Mouse (Mus musculus) midbrain, embryonic 11.5 days (tissue): ENCODE measurements around the gene Serpinb1a. TPM values are rescaled to one million over a fixed set of nuclear protein-coding genes. Genes with fewer than 3 reads are reported as not detected.
"Not testable (repeated sequence)": the region's sequence is repeated elsewhere in the genome, so short reads cannot be mapped to it uniquely, and the experiment has no call there.

ENCODE experiments used
- ATAC-seq: fragments of 200-750 bp; cut with Nextera tagmentation; 2 replicates; pipeline ENCODE4 v1.8.0; 2017; ENCODE audit warnings: moderate TSS enrichment, moderate library complexity; ENCODE audit not compliant: low FRiP score
- DNase-seq: peaks from one replicate; pipeline ENCODE4 v3.0.0; 2015; ENCODE audit warnings: low spot score; ENCODE audit errors: missing footprints
- H3K27ac ChIP-seq: fragments of 300-500 bp; sonication (generic); 2 replicates; pipeline ENCODE4 v1.5.1; 2014; ENCODE audit warnings: low read depth, low read length
- H3K27me3 ChIP-seq: fragments of 300-500 bp; sonication (generic); 2 replicates; pipeline ENCODE4 v1.6.1; 2014; ENCODE audit warnings: mild to moderate bottlenecking, low read length, moderate library complexity, mixed read lengths; ENCODE audit not compliant: control insufficient read depth, insufficient read depth
- H3K36me3 ChIP-seq: fragments of 300-500 bp; sonication (generic); 2 replicates; pipeline ENCODE4 v1.6.1; 2014; ENCODE audit warnings: mild to moderate bottlenecking, low read length, moderate library complexity, mixed read lengths; ENCODE audit not compliant: control insufficient read depth, insufficient read depth
- H3K4me1 ChIP-seq: fragments of 300-500 bp; sonication (generic); 2 replicates; pipeline ENCODE4 v1.6.1; 2014; ENCODE audit warnings: low read length; ENCODE audit not compliant: control insufficient read depth, insufficient read depth
- H3K4me2 ChIP-seq: fragments of 300-500 bp; sonication (generic); 2 replicates; pipeline ENCODE4 v1.6.1; 2014; ENCODE audit warnings: mild to moderate bottlenecking, moderate library complexity
- H3K4me3 ChIP-seq: fragments of 300-500 bp; sonication (generic); 2 replicates; pipeline ENCODE4 v1.5.1; 2014; ENCODE audit warnings: low read depth, low read length
- H3K9ac ChIP-seq: fragments of 300-500 bp; sonication (generic); 2 replicates; pipeline ENCODE4 v1.6.1; 2014; ENCODE audit warnings: low read length
- H3K9me3 ChIP-seq: fragments of 300-500 bp; sonication (generic); 2 replicates; pipeline ENCODE4 v1.6.1; 2016; ENCODE audit warnings: low read length; ENCODE audit not compliant: control insufficient read depth
- WGBS: fragments of 180-500 bp; shearing (Covaris S2); extraction: QIAGEN DNeasy Blood & Tissue Kit; methylation state at CpG from one replicate; pipeline ENCODE4 v1.1.7; 2014; 5-methylcytosine and 5-hydroxymethylcytosine counted together
- polyA plus RNA-seq: library from polyadenylated mRNA; unstranded; fragments of >200 nt; fragmentation: Nextera tagmentation; extraction: Ambion mirVana; gene quantifications from 2 replicates; pipeline ENCODE4 v1.2.1, GENCODE M21; 2014

Serpinb1a gene
- polyA plus RNA-seq, result 2.0 and 2.9 TPM in 2 replicates

GRCm38 (mm10) chr13:32850668-32851404, at the start of gene Serpinb1a:
TSS of gene Serpinb1a (minus strand) at chr13:32851185.
- ATAC-seq (no peak), DNase-seq (no peak)
- Histone ChIP-seq H3K27ac (no peak within 1 kb of the TSS), H3K9ac (no peak within 1 kb of the TSS), H3K9me3 (no peaks in the 10 kb centered on the region), H3K4me2 (no peak within 1 kb of the TSS), H3K27me3 (peaks cover 23% of the 10 kb centered on the region), H3K36me3 (no peaks in the 10 kb centered on the region), H3K4me1 (no peaks in the 10 kb centered on the region; the same call in none of the 2 replicates), H3K4me3 (no peak within 1 kb of the TSS)
- WGBS, result 67% methylated on average over 10 of the region's 10 CpGs

DNA sequence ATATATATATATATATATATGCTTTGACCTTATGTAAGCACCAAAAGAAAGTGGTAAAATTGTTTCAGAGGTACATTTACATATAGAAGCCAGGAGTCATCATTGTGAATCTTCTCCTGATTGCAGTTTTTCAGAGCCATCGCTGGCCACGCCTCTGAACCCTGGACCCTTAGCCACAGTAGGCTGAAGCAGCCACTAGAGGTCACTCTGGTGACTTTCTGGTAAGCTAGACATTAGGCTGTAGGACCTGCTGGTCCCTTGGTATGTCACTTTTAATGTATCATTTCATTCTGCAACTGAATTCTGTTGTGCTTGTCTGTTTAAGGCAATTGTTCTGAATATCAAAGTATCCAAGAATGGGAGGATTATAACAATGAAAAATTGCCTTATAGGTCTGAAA, 49.7 kb upstream of the Serpinb1a start:
- Histone ChIP-seq H3K27ac (no peak overlapping the region), H3K4me2 (no peak overlapping the region), H3K9me3 (no peaks in the 10 kb centered on the region), H3K4me3 (no peak overlapping the region), H3K4me1 (no peaks in the 10 kb centered on the region), H3K9ac (no peak overlapping the region), H3K27me3 (no peaks in the 10 kb centered on the region), H3K36me3 (no peaks in the 10 kb centered on the region)
- DNase-seq (peak; percentile 88), ATAC-seq (peak; percentile 54; the same call in 1 of the 2 replicates)
- 13% methylated on average over 2 of the region's 2 CpGs for WGBS

- not testable (repeated sequence) for H3K4me1 ChIP-seq, H3K9ac ChIP-seq, H3K4me2 ChIP-seq, H3K36me3 ChIP-seq, H3K27me3 ChIP-seq, H3K27ac ChIP-seq, H3K9me3 ChIP-seq, ATAC-seq, H3K4me3 ChIP-seq, DNase-seq
- WGBS, result 100% methylated on average over 1 of the region's 2 CpGs
Observed at GRCm38 (mm10) chr13:32899114-32899513, 48.1 kb upstream of the Serpinb1a start.

DNA sequence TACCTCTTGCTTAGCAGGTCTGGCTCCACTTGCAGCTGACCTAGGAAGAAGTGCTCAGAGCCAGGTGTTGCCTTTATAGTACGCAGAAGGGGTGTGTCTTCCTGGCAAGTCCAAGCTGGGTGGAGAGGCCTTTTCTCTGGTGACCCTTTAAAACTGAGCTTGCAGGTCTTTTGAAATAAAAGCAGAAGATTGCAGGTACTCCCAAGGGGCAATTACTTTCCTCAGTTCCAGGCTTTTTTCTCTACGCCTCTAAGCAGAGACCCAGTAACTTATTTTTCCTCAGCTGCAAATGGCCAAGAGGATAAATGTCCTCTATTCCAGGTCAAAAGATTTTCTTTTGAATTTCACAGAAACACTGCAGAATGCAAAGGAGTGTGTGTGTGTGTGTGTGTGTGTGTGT, 47.1 kb upstream of the Serpinb1a start, which contains the start of gene Serpinb1c:
Serpinb1c (minus strand) TSS at position 101 of the 400 bp plus-strand sequence.
- H3K9me3 ChIP-seq, result no peaks in the 10 kb centered on the region
- WGBS, result 83% methylated on average over 2 of the region's 2 CpGs
- DNase-seq (no peak), ATAC-seq (no peak)
- H3K4me3 ChIP-seq, result no peak within 1 kb of the TSS
- no peaks in the 10 kb centered on the region for H3K36me3 ChIP-seq
- no peak within 1 kb of the TSS for H3K9ac ChIP-seq
- H3K27me3 ChIP-seq, result no peaks in the 10 kb centered on the region
- no peak within 1 kb of the TSS for H3K4me2 ChIP-seq
- no peak within 1 kb of the TSS for H3K27ac ChIP-seq
- no peaks in the 10 kb centered on the region for H3K4me1 ChIP-seq

GRCm38 (mm10) chr13:32896931-32897330, 45.9 kb upstream of the Serpinb1a start:
- Histone ChIP-seq H3K4me3 (no peak overlapping the region), H3K27me3 (no peaks in the 10 kb centered on the region), H3K36me3 (no peaks in the 10 kb centered on the region), H3K9ac (no peak overlapping the region), H3K9me3 (no peaks in the 10 kb centered on the region), H3K4me1 (no peaks in the 10 kb centered on the region), H3K27ac (no peak overlapping the region), H3K4me2 (no peak overlapping the region)
- no peak for ATAC-seq
- no peak for DNase-seq
- WGBS, result 87% methylated on average over 4 of the region's 4 CpGs

DNA sequence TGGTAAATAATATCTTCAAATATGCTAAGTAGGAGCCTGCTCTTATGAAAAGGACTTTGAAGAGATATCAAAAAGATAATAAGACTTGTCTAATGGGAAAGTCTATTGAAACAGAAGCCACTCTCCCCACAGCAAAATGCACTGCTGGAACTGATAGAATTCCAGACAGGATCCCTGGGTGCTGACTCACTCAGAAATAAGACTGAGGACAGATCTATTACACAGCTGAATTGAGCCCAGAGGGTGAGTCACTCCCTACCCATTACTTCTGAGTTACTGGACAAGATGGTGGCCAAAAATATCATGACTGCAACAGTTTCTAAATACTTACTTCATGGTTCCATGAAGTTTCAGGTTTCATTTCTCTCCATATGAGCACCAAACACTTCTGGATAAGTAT, 33.8 kb upstream of the Serpinb1a start:
- no peak overlapping the region for H3K27ac ChIP-seq
- H3K4me1 ChIP-seq, result no peaks in the 10 kb centered on the region
- no peak for DNase-seq
- no peaks in the 10 kb centered on the region for H3K9me3 ChIP-seq
- H3K4me2 ChIP-seq, result no peak overlapping the region
- H3K36me3 ChIP-seq, result no peaks in the 10 kb centered on the region
- no peaks in the 10 kb centered on the region for H3K27me3 ChIP-seq
- no peak for ATAC-seq
- no peak overlapping the region for H3K4me3 ChIP-seq
- no peak overlapping the region for H3K9ac ChIP-seq

DNA sequence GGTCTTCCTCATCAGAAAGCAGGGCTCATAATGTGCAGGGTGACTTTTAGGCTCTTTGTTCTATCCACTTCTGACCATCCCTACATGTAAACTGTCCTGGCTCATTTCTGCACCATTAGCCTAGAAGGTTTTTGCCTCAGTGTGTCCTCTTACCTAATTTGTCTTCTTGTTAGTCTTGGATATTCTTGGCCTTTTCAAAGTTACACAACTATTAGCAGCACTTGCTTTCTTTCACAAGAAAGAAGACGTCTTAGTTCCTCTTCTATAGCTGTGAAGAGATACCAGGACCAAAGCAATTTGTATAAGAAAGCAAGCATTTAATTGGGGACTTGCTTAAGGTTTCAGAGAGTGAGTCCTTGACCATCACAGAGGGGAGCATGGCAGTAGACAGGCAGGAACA, 22.9 kb upstream of the Serpinb1a start:
- Histone ChIP-seq H3K4me2 (no peak overlapping the region), H3K27me3 (no peaks in the 10 kb centered on the region; the same call in 1 of the 2 replicates), H3K27ac (no peak overlapping the region), H3K9me3 (no peaks in the 10 kb centered on the region), H3K4me3 (no peak overlapping the region), H3K36me3 (no peaks in the 10 kb centered on the region), H3K9ac (no peak overlapping the region), H3K4me1 (no peaks in the 10 kb centered on the region)
- ATAC-seq, result no peak
- WGBS, result 74% methylated on average over 1 of the region's 1 CpGs
- DNase-seq, result no peak

DNA sequence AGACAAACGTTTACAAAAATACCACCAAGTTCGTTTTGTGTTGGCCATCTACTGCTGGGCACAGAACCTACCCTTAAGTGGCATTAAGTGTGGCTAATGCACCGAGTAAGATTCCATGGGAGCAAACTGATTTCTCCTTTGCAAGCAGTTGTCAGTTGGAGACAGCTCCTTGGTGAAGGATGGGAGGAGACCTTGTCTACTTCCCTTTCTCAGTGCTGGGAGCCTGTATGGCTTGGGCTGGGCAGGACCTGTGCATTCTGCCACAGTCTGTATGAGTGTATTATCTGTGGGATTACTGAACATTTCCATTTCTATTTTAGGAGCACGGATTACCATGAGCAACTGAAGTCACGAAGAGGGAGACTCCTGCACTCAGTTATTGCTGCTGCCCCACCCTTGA, 17.9 kb upstream of the Serpinb1a start:
- H3K4me1 ChIP-seq, result no peaks in the 10 kb centered on the region
- no peak overlapping the region for H3K9ac ChIP-seq
- H3K9me3 ChIP-seq, result no peaks in the 10 kb centered on the region
- 68% methylated on average over 5 of the region's 5 CpGs for WGBS
- H3K4me2 ChIP-seq, result no peak overlapping the region
- H3K27ac ChIP-seq, result no peak overlapping the region
- no peaks in the 10 kb centered on the region for H3K36me3 ChIP-seq
- H3K4me3 ChIP-seq, result no peak overlapping the region
- DNase-seq, result no peak
- H3K27me3 ChIP-seq, result peaks cover 2% of the 10 kb centered on the region; the same call in 1 of the 2 replicates
- ATAC-seq, result no peak

DNA sequence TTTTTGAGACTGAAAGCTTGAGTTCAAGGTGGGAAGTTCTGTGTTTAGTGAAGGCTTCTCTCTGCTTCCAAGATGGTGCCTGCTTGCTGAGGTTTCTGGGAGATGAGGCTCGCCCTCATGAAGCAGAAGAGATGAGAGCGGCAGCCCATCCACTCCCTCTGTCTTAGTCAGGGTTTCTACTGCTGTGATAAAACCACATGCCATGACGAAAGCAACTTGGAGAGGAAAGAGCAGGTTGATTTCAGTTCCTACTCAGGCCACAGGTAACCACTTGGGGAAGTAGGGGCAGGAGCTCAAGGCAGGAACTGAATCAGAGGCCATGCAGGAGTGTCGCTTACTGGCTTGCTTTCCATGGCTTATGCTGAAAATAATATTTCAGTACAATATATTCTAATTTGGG, 17.2 kb upstream of the Serpinb1a start:
- not testable (repeated sequence) for DNase-seq, H3K27ac ChIP-seq, ATAC-seq

More for the DNA sequence above, 17.2 kb upstream of the Serpinb1a start:
- not testable (repeated sequence) for H3K9me3 ChIP-seq, H3K27me3 ChIP-seq, H3K4me1 ChIP-seq, H3K9ac ChIP-seq, H3K4me3 ChIP-seq, H3K36me3 ChIP-seq, H3K4me2 ChIP-seq
- WGBS, result 91% methylated on average over 4 of the region's 4 CpGs
